Mouse (Mus musculus) cerebellum, postnatal 14 days (tissue): ENCODE results near the gene Letmd1.
A peak's percentile ranks its signal among the peaks of the same experiment; 100 is the strongest.
"Not testable (repeated sequence)": the region's sequence is repeated elsewhere in the genome, so short reads cannot be mapped to it uniquely, and the experiment has no call there.

ENCODE experiments used
- DNase-seq, 2 experiments: peaks; one replicate each; pipeline ENCODE4 v3.0.0; 2021; ENCODE audit warnings: mixed read lengths in 2 of 2

Gene Letmd1

GRCm38 (mm10) chr15:100452486-100452885, 16.3 kb upstream of the Letmd1 start:
- no peak for DNase-seq

GRCm38 (mm10) chr15:100456356-100456991, 12.3 kb upstream of the Letmd1 start:
- DNase-seq, result no peak

GRCm38 (mm10) chr15:100457340-100457739, 11.5 kb upstream of the Letmd1 start:
- DNase-seq, result peak; percentile 85 to 91

- DNase-seq, result peak; percentile 78 to 88
Observed at GRCm38 (mm10) chr15:100458055-100458454, 10.8 kb upstream of the Letmd1 start.

- no peak for DNase-seq
Observed at GRCm38 (mm10) chr15:100460942-100461341, 7.9 kb upstream of the Letmd1 start.

GRCm38 (mm10) chr15:100461646-100462045, 7.2 kb upstream of the Letmd1 start:
- DNase-seq, result no peak

GRCm38 (mm10) chr15:100462086-100462485, 6.7 kb upstream of the Letmd1 start:
- no peak for DNase-seq

- DNase-seq, result peak; percentile 82 to 88
Observed at GRCm38 (mm10) chr15:100463712-100464111, 5.1 kb upstream of the Letmd1 start.

- DNase-seq, result no peak
Observed at GRCm38 (mm10) chr15:100465432-100465831, 3.4 kb upstream of the Letmd1 start.

- DNase-seq, result no peak
Observed at GRCm38 (mm10) chr15:100467738-100468137, 1.1 kb upstream of the Letmd1 start.

GRCm38 (mm10) chr15:100469189-100469545, 344 bp downstream of the Letmd1 start:
- no peak for DNase-seq

- no peak for DNase-seq
Observed at GRCm38 (mm10) chr15:100470037-100470436, 1.2 kb downstream of the Letmd1 start.

GRCm38 (mm10) chr15:100473926-100474503, 5.2 kb downstream of the Letmd1 start:
- DNase-seq, result no peak

- no peak for DNase-seq
Observed at GRCm38 (mm10) chr15:100478351-100478750, 9.5 kb downstream of the Letmd1 start.

GRCm38 (mm10) chr15:100478925-100479324, 10.1 kb downstream of the Letmd1 start:
- no peak for DNase-seq

GRCm38 (mm10) chr15:100485576-100485975, 16.8 kb downstream of the Letmd1 start:
- no peak for DNase-seq

GRCm38 (mm10) chr15:100486450-100486849, 17.6 kb downstream of the Letmd1 start:
- no peak for DNase-seq

GRCm38 (mm10) chr15:100487050-100487449, 18.2 kb downstream of the Letmd1 start:
- DNase-seq, result no peak

GRCm38 (mm10) chr15:100488297-100488696, 19.5 kb downstream of the Letmd1 start:
- DNase-seq, result not testable (repeated sequence)

GRCm38 (mm10) chr15:100489263-100489662, 20.4 kb downstream of the Letmd1 start:
- DNase-seq, result no peak

- no peak for DNase-seq
Observed at GRCm38 (mm10) chr15:100491966-100492365, 23.1 kb downstream of the Letmd1 start.

- peak in 1 of 2 experiments; percentile 73 for DNase-seq
Observed at GRCm38 (mm10) chr15:100494647-100495046, 25.8 kb downstream of the Letmd1 start.

- peak; percentile 97 to 98 for DNase-seq
Observed at GRCm38 (mm10) chr15:100495102-100495501, 26.3 kb downstream of the Letmd1 start, which contains the start of gene Csrnp2. Gene Csrnp2 (minus strand): TSS chr15:100495488.

- DNase-seq, result not testable (repeated sequence)
Observed at GRCm38 (mm10) chr15:100499506-100499905, 30.7 kb downstream of the Letmd1 start.
